Mouse (Mus musculus): ENCODE measurements at regions not wholly inside any gene's neighbourhood (a gene's known extent, or its start where the extent isn't known, plus 50 kb on each side); places are given as distances from the start of the nearest gene placed in this dataset.

GRCm38 (mm10) chr2:72865462-72866365, 114.5 kb downstream of the Sp3 start:
- TF ChIP-seq POLR2A (IDR thresholded peaks at IDR 0.05; ENCODE audit: insufficient read depth, low read depth, low read length): no peak
- TF ChIP-seq EP300 (IDR thresholded peaks at IDR 0.05; ENCODE audit: insufficient read depth, low read depth, low read length): no peak
